Mouse (Mus musculus): ENCODE measurements around the gene Svop. TPM values are rescaled to one million over a fixed set of nuclear protein-coding genes. Genes with fewer than 3 reads are reported as not detected.

Svop gene
- polyA plus RNA-seq (2014; fragmentation: Nextera tagmentation; extraction: Ambion mirVana) = 2.1 and 2.2 TPM in 2 replicates

GRCm38 (mm10) chr5:114091057-114091807 lies at the start of gene Svop:
TSS of gene Svop (minus strand) at chr5:114091570.
- DNase-seq (ENCODE audit: low spot score) = peak; percentile 88
- ATAC-seq (ENCODE audit: low read depth) = peak; percentile 72
- no peaks in the 10 kb centered on the region for H3K9me3 ChIP-seq (ENCODE audit: control insufficient read depth, low read length)
- H3K4me2 ChIP-seq (ENCODE audit: low read depth, low read length) = peak within 1 kb of the TSS; percentile 51
- H3K4me1 ChIP-seq (ENCODE audit: control insufficient read depth, insufficient read depth, low read length) = no peaks in the 10 kb centered on the region
- WGBS = 4% methylated on average over 22 of the region's 40 CpGs
- no peak within 1 kb of the TSS for H3K27ac ChIP-seq (replicated peaks; ENCODE audit: low read depth, low read length)
- H3K4me3 ChIP-seq (ENCODE audit: low read depth, low read length) = peak within 1 kb of the TSS; percentile 24
- no peaks in the 10 kb centered on the region for H3K27me3 ChIP-seq (replicated peaks; ENCODE audit: control insufficient read depth, insufficient read depth, low read length)
- peak within 1 kb of the TSS; percentile 23; the same call in 1 of the 2 replicates for H3K9ac ChIP-seq (ENCODE audit: low read depth, low read length)
- H3K36me3 ChIP-seq (ENCODE audit: control insufficient read depth, insufficient read depth, low read length) = no peaks in the 10 kb centered on the region

DNA sequence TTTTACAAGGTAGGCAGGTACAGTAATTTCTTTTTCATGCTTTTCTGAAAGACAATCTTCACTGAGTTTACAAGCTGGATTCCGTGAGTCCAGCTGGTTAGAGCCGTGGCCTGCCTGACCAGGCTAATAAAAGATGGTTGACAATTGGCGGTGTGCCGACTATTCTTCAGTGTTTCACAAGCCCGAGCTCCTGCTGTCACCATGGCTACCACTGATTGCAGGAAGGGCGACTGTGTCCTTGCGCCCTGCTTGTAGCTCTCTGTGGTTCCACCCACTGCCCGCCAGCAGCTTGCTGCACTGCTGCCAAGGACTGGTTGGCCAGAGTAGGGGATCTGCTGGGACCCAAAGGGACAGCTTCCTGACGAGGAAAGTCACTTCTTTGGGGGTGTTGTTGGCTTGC lies 47.8 kb upstream of the Svop start:
- no peak overlapping the region for H3K4me3 ChIP-seq (ENCODE audit: low read depth, low read length)
- no peaks in the 10 kb centered on the region for H3K4me1 ChIP-seq (ENCODE audit: control insufficient read depth, insufficient read depth, low read length)
- no peaks in the 10 kb centered on the region for H3K27me3 ChIP-seq (replicated peaks; ENCODE audit: control insufficient read depth, insufficient read depth, low read length)
- H3K9ac ChIP-seq (ENCODE audit: low read depth, low read length) = no peak overlapping the region
- ATAC-seq (ENCODE audit: low read depth) (peak; percentile 16; the same call in 1 of the 2 replicates), DNase-seq (ENCODE audit: low spot score) (peak; percentile 79)
- no peak overlapping the region for H3K4me2 ChIP-seq (ENCODE audit: low read depth, low read length)
- peaks cover 13% of the 10 kb centered on the region; the same call in 1 of the 2 replicates for H3K36me3 ChIP-seq (ENCODE audit: control insufficient read depth, insufficient read depth, low read length)
- no peak overlapping the region; the same call in 1 of the 2 replicates for H3K27ac ChIP-seq (replicated peaks; ENCODE audit: low read depth, low read length)
- 65% methylated on average over 9 of the region's 9 CpGs for WGBS
- no peaks in the 10 kb centered on the region for H3K9me3 ChIP-seq (ENCODE audit: control insufficient read depth, low read length)

DNA sequence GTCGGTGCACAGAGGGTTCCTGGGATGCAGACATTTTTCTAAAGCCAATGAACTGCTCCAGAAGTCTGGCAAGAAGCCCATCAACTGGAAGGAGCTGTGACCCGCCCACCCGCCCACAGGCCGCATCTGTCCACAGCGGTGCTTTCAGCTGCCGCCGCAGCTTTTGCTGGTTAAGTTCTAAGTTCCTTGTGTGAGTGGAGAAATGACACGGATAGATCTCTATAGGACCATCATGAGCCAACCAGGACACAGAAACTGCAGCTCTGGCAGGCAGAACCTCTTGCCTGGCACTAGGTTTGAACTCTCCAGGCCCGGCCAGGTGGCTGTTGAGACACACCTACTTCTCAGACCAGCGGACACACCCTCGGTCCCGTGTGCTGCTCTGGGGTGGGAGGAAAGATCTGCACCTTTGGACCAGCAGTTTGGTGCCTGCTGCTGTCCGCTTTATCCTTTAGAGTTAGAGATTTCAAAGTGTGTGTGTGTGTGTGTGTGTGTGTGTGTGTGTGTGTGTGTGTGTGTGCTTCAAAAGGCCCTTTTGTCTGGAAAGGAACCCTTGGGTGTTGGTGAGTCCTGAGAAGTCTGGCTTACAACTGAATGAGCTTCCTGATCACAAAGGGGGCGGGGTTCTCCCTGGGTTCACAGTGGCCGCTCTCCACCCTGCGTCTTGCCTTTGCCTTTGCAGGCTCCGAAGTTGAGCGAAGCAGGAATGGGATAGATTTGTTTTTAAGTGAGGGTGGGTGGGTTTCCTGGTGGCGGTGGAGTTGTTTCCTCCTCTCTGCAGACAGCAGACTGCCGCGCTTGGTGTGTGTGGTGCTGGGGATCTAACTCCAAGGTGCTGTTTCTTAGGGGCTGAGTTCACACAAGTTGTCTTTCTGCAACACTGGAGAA lies 47.2 kb upstream of the Svop start:
- ATAC-seq (ENCODE audit: low read depth) = no peak
- Histone ChIP-seq H3K9ac (ENCODE audit: low read depth, low read length) (no peak overlapping the region), H3K4me1 (ENCODE audit: control insufficient read depth, insufficient read depth, low read length) (no peaks in the 10 kb centered on the region), H3K27ac (replicated peaks; ENCODE audit: low read depth, low read length) (peak overlapping the region; percentile 33; the same call in 1 of the 2 replicates), H3K4me2 (ENCODE audit: low read depth, low read length) (no peak overlapping the region), H3K9me3 (ENCODE audit: control insufficient read depth, low read length) (no peaks in the 10 kb centered on the region), H3K27me3 (replicated peaks; ENCODE audit: control insufficient read depth, insufficient read depth, low read length) (no peaks in the 10 kb centered on the region), H3K36me3 (ENCODE audit: control insufficient read depth, insufficient read depth, low read length) (peaks cover 19% of the 10 kb centered on the region; the same call in 1 of the 2 replicates), H3K4me3 (ENCODE audit: low read depth, low read length) (no peak overlapping the region)
- peak; percentile 45 for DNase-seq (ENCODE audit: low spot score)
- 73% methylated on average over 21 of the region's 21 CpGs for WGBS

DNA sequence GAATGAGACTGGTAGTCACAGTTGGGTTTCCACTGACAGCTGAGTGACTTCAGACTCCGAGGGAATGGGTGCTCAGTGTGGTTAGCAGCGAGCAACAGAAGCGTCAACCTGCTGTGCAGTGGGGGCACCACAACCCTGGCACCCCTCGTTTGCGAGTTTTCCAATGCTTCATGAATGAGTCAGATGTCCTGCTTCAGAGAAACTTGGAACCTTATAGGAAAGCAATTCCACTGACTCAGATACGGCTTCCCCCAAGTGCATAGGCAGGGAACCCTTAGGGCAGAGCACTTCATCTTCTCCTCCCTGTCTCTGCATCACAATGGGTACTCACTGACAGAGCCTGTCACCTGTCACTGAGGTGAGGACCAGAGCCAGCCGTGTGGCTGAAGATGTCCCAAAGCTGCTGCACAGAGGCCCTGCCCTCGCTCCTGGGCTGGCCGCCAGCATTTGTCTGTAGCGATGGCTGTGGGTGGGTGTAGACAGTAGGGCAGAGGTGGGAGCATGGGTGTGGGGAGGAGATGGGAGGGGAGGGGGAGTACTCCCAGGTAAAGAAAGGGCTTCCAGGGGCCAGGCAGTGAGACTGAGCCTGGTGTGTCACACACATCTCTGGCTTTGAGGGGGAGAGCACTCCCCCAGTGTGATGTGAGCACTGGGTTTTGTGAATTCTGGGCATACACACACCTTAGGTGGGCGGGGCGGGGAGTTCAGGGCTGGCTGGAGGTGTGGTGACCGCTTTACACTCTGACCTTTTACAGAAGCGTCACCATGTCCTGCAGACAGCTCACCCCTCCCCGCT lies 46.3 kb upstream of the Svop start:
- Histone ChIP-seq H3K36me3 (ENCODE audit: control insufficient read depth, insufficient read depth, low read length) (peaks cover 20% of the 10 kb centered on the region; the same call in 1 of the 2 replicates), H3K9me3 (ENCODE audit: control insufficient read depth, low read length) (no peaks in the 10 kb centered on the region), H3K4me3 (ENCODE audit: low read depth, low read length) (no peak overlapping the region), H3K4me2 (ENCODE audit: low read depth, low read length) (no peak overlapping the region), H3K27ac (replicated peaks; ENCODE audit: low read depth, low read length) (no peak overlapping the region), H3K27me3 (replicated peaks; ENCODE audit: control insufficient read depth, insufficient read depth, low read length) (no peaks in the 10 kb centered on the region), H3K4me1 (ENCODE audit: control insufficient read depth, insufficient read depth, low read length) (no peaks in the 10 kb centered on the region), H3K9ac (ENCODE audit: low read depth, low read length) (no peak overlapping the region)
- no peak for ATAC-seq (ENCODE audit: low read depth)
- 93% methylated on average over 15 of the region's 15 CpGs for WGBS
- no peak for DNase-seq (ENCODE audit: low spot score)

DNA sequence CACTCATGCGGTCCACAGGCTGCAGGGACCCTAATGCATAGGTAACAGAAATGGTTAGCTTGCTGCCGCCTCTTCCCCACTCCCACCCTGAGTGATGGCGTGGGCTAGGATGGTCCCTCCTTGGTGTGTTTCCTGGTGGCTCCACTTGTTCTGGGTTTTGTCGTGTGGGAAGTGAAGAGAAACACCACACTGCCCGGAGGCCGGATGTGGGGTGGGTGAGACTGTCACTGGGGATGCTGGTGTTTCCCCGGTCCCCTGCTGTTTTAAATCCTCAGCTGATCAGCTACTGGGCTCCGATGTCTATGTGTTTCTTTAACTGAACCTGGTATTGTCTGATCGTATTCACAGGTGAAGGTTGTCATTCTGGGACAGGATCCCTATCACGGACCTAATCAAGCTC lies 44.1 kb upstream of the Svop start:
- DNase-seq (ENCODE audit: low spot score) (no peak), ATAC-seq (ENCODE audit: low read depth) (no peak)
- H3K4me3 ChIP-seq (ENCODE audit: low read depth, low read length) = no peak overlapping the region
- H3K36me3 ChIP-seq (ENCODE audit: control insufficient read depth, insufficient read depth, low read length) = peaks cover 20% of the 10 kb centered on the region; the same call in 1 of the 2 replicates
- H3K27me3 ChIP-seq (replicated peaks; ENCODE audit: control insufficient read depth, insufficient read depth, low read length) = no peaks in the 10 kb centered on the region
- no peak overlapping the region for H3K4me2 ChIP-seq (ENCODE audit: low read depth, low read length)
- WGBS = 89% methylated on average over 10 of the region's 10 CpGs
- H3K4me1 ChIP-seq (ENCODE audit: control insufficient read depth, insufficient read depth, low read length) = peaks cover 9% of the 10 kb centered on the region
- no peak overlapping the region for H3K9ac ChIP-seq (ENCODE audit: low read depth, low read length)
- no peak overlapping the region for H3K27ac ChIP-seq (replicated peaks; ENCODE audit: low read depth, low read length)
- no peaks in the 10 kb centered on the region for H3K9me3 ChIP-seq (ENCODE audit: control insufficient read depth, low read length)

DNA sequence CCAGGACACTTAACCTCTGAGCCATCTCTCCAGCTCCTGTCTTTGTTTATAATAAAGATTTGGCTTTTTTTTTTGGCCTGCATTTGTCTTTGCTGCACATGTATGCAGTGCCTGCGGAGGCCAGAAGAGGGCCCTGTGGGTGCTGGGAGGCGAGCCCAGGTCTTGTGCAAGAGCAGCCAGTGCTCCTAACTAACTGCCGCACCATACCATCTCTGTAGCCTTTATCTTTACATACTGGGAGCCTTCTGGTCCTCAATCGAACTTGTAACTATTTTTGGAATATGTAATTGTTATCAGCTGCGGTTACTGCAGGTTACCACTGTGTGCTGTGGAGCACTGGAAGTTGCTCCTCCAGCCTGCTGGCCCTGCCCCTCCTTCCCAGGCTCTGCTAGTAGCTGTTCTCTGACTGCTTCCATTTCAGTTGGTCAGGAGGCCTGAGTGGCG lies 42.7 kb upstream of the Svop start:
- Histone ChIP-seq H3K4me3 (ENCODE audit: low read depth, low read length) (no peak overlapping the region), H3K9ac (ENCODE audit: low read depth, low read length) (no peak overlapping the region), H3K4me2 (ENCODE audit: low read depth, low read length) (no peak overlapping the region), H3K9me3 (ENCODE audit: control insufficient read depth, low read length) (no peaks in the 10 kb centered on the region), H3K4me1 (ENCODE audit: control insufficient read depth, insufficient read depth, low read length) (peaks cover 9% of the 10 kb centered on the region), H3K36me3 (ENCODE audit: control insufficient read depth, insufficient read depth, low read length) (peaks cover 20% of the 10 kb centered on the region; the same call in 1 of the 2 replicates), H3K27me3 (replicated peaks; ENCODE audit: control insufficient read depth, insufficient read depth, low read length) (no peaks in the 10 kb centered on the region), H3K27ac (replicated peaks; ENCODE audit: low read depth, low read length) (no peak overlapping the region)
- 36% methylated on average over 6 of the region's 6 CpGs for WGBS
- no peak for DNase-seq (ENCODE audit: low spot score)
- no peak for ATAC-seq (ENCODE audit: low read depth)

DNA sequence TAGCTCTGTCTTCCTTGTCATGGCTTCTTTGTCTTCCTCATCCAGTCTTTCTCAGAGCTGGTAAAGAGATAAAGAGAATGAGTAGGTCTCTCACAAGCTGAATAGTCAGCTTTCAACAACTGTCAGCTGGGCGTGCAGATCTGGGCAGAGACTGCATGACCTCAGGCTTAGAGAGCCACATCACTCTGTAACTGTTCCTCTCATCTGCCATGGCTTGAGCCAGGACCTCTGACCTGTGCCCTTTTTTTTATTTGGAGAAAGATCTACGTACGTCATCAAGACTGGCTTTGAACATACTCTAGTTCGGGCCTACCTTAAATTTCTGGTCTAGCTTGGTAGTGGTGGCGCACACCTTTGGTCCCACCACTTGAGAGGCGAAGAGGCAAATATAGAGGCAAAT lies 41.5 kb upstream of the Svop start:
- no peaks in the 10 kb centered on the region for H3K9me3 ChIP-seq (ENCODE audit: control insufficient read depth, low read length)
- H3K27ac ChIP-seq (replicated peaks; ENCODE audit: low read depth, low read length) = no peak overlapping the region
- H3K9ac ChIP-seq (ENCODE audit: low read depth, low read length) = no peak overlapping the region
- WGBS = 85% methylated on average over 6 of the region's 6 CpGs
- DNase-seq (ENCODE audit: low spot score) (no peak), ATAC-seq (ENCODE audit: low read depth) (no peak)
- no peaks in the 10 kb centered on the region for H3K27me3 ChIP-seq (replicated peaks; ENCODE audit: control insufficient read depth, insufficient read depth, low read length)
- peaks cover 20% of the 10 kb centered on the region; the same call in 1 of the 2 replicates for H3K36me3 ChIP-seq (ENCODE audit: control insufficient read depth, insufficient read depth, low read length)
- no peak overlapping the region for H3K4me2 ChIP-seq (ENCODE audit: low read depth, low read length)
- no peak overlapping the region for H3K4me3 ChIP-seq (ENCODE audit: low read depth, low read length)
- H3K4me1 ChIP-seq (ENCODE audit: control insufficient read depth, insufficient read depth, low read length) = peaks cover 9% of the 10 kb centered on the region

GRCm38 (mm10) chr5:114131521-114131840 lies 40.1 kb upstream of the Svop start:
- H3K27ac ChIP-seq (replicated peaks; ENCODE audit: low read depth, low read length) = peak overlapping the region; percentile 6
- DNase-seq (ENCODE audit: low spot score) = peak; percentile 56
- H3K9me3 ChIP-seq (ENCODE audit: control insufficient read depth, low read length) = no peaks in the 10 kb centered on the region
- no peaks in the 10 kb centered on the region for H3K27me3 ChIP-seq (replicated peaks; ENCODE audit: control insufficient read depth, insufficient read depth, low read length)
- peak overlapping the region; percentile 79 for H3K4me3 ChIP-seq (ENCODE audit: low read depth, low read length)
- peak overlapping the region; percentile 98 for H3K4me2 ChIP-seq (ENCODE audit: low read depth, low read length)
- H3K4me1 ChIP-seq (ENCODE audit: control insufficient read depth, insufficient read depth, low read length) = peaks cover 13% of the 10 kb centered on the region
- no peak for ATAC-seq (ENCODE audit: low read depth)
- peak overlapping the region; percentile 57 for H3K9ac ChIP-seq (ENCODE audit: low read depth, low read length)
- peaks cover 13% of the 10 kb centered on the region; the same call in 1 of the 2 replicates for H3K36me3 ChIP-seq (ENCODE audit: control insufficient read depth, insufficient read depth, low read length)
- WGBS = under 1% methylated on average over 14 of the region's 15 CpGs
